Mouse (Mus musculus) thymus, postnatal 0 days (tissue): Measurements from ENCODE around the gene Cryaa. TPM values are rescaled to one million over a fixed set of nuclear protein-coding genes. Genes with fewer than 3 reads are reported as not detected.

Source experiments
- DNase-seq: peaks from one replicate; pipeline ENCODE4 v3.0.0-alpha.2; 2015; ENCODE audit warnings: low spot score
- polyA plus RNA-seq: library from polyadenylated mRNA; unstranded; fragments of >200 nt; fragmentation: Nextera tagmentation; extraction: Ambion mirVana; gene quantifications from 2 replicates; pipeline ENCODE4 v1.2.1, GENCODE M21; 2015

The Cryaa gene
- polyA plus RNA-seq, 1 experiment from 2014 or later, result 2.3 TPM

DNA sequence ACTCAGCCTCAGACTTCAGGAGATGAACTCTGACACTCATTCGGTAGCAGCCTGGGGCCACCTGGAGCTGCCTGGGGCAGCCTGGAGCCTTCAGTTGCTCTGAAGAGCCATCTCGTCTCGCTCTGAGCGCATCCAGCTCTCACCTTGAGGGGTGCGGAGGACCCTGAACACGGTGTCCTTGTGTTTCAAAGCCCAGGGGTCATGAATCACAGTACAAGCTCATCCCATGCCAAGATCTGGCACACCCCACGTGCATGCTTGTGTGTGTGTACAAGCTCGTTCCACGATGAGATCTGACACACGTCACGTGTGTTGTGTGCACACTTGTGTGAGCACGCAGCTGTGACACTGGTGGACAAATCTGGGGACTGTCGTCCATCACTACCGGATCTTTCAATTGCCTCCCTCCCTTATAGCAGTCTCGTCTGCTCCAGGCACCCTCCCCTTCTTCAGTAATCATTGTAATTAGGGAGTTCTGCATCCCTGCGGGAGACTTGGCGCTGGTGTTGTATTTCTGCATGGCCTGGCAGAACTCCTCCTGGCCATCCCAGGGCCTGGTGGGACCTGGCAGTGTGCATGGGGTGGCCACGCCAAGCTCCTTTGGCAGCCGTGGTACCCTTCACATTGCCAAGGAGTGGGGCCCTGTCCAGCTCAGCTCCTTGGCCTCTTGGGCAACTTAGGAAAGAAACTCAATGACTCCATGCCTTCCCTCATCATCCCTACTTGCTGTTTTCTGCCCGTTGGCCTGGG, 27.8 kb downstream of the Cryaa start:
- no peak for DNase-seq

DNA sequence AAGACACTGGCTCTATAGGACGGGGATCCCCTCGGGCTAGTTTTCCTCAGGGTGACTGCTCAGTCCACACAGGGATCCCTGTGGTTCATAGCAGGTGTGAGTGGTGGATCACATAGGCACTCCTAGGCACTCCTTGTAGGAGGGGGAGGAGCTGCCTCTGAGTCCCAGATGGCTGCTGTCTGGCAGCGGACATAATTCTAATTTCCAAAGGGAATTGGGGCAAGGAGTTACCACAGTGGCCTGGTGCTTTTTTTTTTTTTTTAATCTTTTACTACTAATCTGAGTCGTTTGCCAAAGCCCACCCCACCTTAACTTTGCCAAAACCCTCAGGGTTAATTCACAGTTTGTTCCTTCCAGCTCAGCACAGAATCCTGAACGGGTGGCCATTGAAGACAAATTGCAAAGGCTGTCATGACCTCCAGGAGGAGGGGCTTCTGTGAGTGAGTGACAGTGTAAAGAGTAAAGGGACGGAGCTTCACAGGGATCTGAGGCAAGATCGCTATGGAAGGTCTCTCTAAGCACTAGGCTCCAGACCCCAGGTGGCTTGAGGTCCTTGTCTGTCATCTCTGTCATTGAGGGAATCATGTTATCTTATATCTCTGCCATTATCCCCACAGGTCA, 31.6 kb downstream of the Cryaa start:
- DNase-seq, result no peak

DNA sequence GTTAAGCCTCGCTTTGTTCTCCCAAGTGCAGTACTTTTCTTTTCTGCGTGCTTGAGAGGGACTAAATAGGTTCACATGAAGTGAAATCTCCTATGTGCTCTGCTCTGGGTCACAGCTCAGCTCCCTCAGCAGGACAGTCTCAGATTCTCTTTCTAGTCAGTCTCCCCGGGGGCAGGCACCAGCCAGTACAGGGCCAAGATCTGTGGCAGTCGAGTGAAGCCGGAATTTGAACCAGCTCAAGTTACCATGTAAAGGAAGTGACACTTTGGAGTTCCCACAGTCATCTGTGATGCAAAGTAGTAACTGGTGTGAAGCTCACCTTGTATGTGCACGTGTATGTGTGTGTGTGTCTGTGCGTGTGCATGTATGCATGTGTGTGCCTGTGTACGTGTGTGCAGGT, 32.8 kb downstream of the Cryaa start:
- no peak for DNase-seq

GRCm38 (mm10) chr17:31713709-31714108, 36.1 kb downstream of the Cryaa start:
- DNase-seq, result no peak

GRCm38 (mm10) chr17:31714125-31714524, 36.5 kb downstream of the Cryaa start:
- DNase-seq, result no peak

GRCm38 (mm10) chr17:31715006-31715405, 37.4 kb downstream of the Cryaa start:
- no peak for DNase-seq

DNA sequence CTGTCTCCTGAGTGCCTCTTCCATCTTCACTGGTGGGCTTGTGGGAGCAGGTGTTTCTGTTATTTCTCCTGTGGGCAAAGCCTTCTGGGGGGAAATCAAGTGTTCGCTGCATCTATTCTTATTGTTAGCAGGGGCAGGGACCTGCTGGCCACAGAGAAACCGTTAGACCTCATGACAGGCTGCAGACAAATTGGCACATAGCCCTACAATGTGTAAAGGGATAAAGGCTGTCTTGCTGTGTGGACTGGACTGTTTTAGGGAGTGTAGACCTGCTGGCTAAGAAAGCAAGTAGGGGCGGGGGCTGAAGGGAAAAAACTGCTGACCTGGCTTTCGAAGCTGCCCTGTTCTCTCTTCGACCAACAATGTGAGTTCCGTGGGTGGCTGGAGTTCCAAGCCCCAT, 44.0 kb downstream of the Cryaa start:
- DNase-seq, result no peak

GRCm38 (mm10) chr17:31725366-31725765, 47.8 kb downstream of the Cryaa start:
- DNase-seq, result no peak

GRCm38 (mm10) chr17:31726216-31726615, 48.6 kb downstream of the Cryaa start:
- no peak for DNase-seq

GRCm38 (mm10) chr17:31727230-31727629, 49.6 kb downstream of the Cryaa start:
- DNase-seq, result no peak

GRCm38 (mm10) chr17:31728043-31728442, 50.4 kb downstream of the Cryaa start:
- no peak for DNase-seq

DNA sequence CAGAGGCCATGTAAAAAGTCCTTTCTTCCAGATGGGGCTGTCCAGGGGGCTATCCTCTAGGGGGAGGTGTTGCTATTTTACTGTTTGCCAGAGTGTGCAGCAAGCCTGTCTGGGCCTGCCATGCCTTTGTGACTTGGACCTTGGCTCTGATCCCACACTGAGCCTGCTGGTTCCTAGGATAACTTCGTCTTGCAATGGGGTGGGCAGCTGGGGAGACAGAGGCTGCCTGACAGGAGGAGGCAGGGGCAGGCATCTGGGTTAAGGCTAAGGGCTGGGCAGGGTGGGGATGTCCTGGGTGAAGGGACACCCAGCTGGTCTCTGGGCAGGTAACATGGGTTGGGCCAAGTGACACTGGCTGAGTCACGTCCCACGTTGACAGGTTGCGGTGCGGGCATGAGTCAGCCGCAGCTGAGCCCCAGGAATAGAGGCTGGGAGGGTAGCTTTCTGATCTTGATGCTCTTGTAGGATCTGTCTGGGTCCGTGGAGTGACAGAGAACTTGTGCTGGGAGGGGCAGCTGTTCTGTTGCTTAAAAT, 51.4 kb downstream of the Cryaa start:
- peak; percentile 25 for DNase-seq

- no peak for DNase-seq
Observed at GRCm38 (mm10) chr17:31731038-31731437, 53.4 kb downstream of the Cryaa start.

Other genes starting within 250 kb of the Cryaa start
- gene Wdr4, start 157.8 kb upstream of the Cryaa start, polyA plus RNA-seq, result 23.9 and 24.7 TPM in 2 replicates
- gene Ndufv3, start 157.7 kb upstream of the Cryaa start, polyA plus RNA-seq, result 425 and 444 TPM in 2 replicates
- gene Pknox1, start 113.1 kb upstream of the Cryaa start, polyA plus RNA-seq, result 30.6 and 31.9 TPM in 2 replicates
- gene Cbs, start 40.6 kb upstream of the Cryaa start, polyA plus RNA-seq, result 0.71 and 0.88 TPM in 2 replicates
- gene U2af1, start 18.9 kb upstream of the Cryaa start, polyA plus RNA-seq, result 361 and 388 TPM in 2 replicates
- 12.4 and 14.2 TPM in 2 replicates for gene Sik1, start 178.0 kb downstream of the Cryaa start, polyA plus RNA-seq